Mouse (Mus musculus) limb, embryonic 12.5 days (tissue): ENCODE results near the gene Arhgap8. TPM values are rescaled to one million over a fixed set of nuclear protein-coding genes. Genes with fewer than 3 reads are reported as not detected.
"Not testable (repeated sequence)": the region's sequence is repeated elsewhere in the genome, so short reads cannot be mapped to it uniquely, and the experiment has no call there.

Experiments
- ATAC-seq: fragments of 200-750 bp; cut with Nextera tagmentation; 2 replicates; pipeline ENCODE4 v1.8.0; 2017; ENCODE audit warnings: low read depth, moderate TSS enrichment; ENCODE audit not compliant: insufficient number of reproducible peaks, insufficient read depth, low FRiP score, low TSS enrichment
- H3K27ac ChIP-seq: fragments of 300-500 bp; sonication (generic); 2 replicates; pipeline ENCODE4 v1.5.1; 2016; ENCODE audit warnings: mild to moderate bottlenecking, moderate library complexity
- H3K27me3 ChIP-seq: fragments of 300-500 bp; sonication (generic); 2 replicates; pipeline ENCODE4 v1.6.1; 2016; ENCODE audit warnings: mild to moderate bottlenecking, moderate library complexity
- H3K36me3 ChIP-seq: fragments of 300-500 bp; sonication (generic); 2 replicates; pipeline ENCODE4 v1.6.1; 2016; ENCODE audit warnings: mild to moderate bottlenecking, moderate library complexity
- H3K4me1 ChIP-seq: fragments of 300-500 bp; sonication (generic); replicated peaks from 2 replicates; pipeline ENCODE4 v1.6.1; 2016
- H3K4me2 ChIP-seq: fragments of 300-500 bp; sonication (generic); 2 replicates; pipeline ENCODE4 v1.6.1; 2016; ENCODE audit warnings: mild to moderate bottlenecking, moderate library complexity
- H3K4me3 ChIP-seq: fragments of 300-500 bp; sonication (generic); replicated peaks from 2 replicates; pipeline ENCODE4 v1.5.1; 2016; ENCODE audit warnings: mild to moderate bottlenecking
- H3K9ac ChIP-seq: fragments of 300-500 bp; sonication (generic); replicated peaks from 2 replicates; pipeline ENCODE4 v1.6.1; 2016; ENCODE audit warnings: mild to moderate bottlenecking, moderate library complexity
- H3K9me3 ChIP-seq: fragments of 300-500 bp; sonication (generic); 2 replicates; pipeline ENCODE4 v1.6.1; 2016; ENCODE audit warnings: mild to moderate bottlenecking, moderate library complexity
- WGBS: fragments of 180-500 bp; shearing (Covaris S2); methylation state at CpG from one replicate; pipeline ENCODE4 v1.1.7; 2016; 5-methylcytosine and 5-hydroxymethylcytosine counted together
- polyA plus RNA-seq: library from polyadenylated mRNA; unstranded; fragments of >200 nt; fragmentation: Nextera tagmentation; extraction: Ambion mirVana; gene quantifications from 2 replicates; pipeline ENCODE4 v1.2.1, GENCODE M21; 2016

Gene Arhgap8
- polyA plus RNA-seq, 1 experiment from 2014 or later, result 6.4 TPM

DNA sequence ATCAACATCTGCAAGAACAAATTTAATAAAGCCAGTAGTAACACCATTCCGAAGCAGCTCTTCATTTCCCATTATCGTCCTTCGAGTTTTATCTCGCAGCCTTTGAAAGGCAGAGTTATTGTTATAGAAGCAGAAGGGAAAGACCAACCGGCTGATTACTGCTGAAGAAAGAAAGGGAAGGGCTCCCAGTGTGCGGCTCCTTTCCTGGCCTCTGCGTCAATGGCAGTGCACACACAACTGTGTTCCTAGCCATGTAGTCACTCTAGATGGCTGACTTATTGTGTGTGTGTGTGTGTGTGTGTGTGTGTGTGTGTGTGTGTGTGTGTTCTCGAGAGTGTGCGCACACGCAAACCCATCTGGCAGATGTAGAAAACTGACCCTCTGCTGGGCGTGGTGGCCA lies 4.7 kb upstream of the Arhgap8 start:
- Histone ChIP-seq H3K9ac (peak overlapping the region; percentile 38; the same call in 1 of the 2 replicates), H3K4me2 (peak overlapping the region; percentile 51), H3K36me3 (no peaks in the 10 kb centered on the region), H3K9me3 (no peaks in the 10 kb centered on the region), H3K4me1 (peaks cover 24% of the 10 kb centered on the region), H3K27me3 (peaks cover 17% of the 10 kb centered on the region), H3K27ac (peak overlapping the region; percentile 46), H3K4me3 (peak overlapping the region; percentile 21; the same call in 1 of the 2 replicates)
- no peak for ATAC-seq
- WGBS, result 48% methylated on average over 11 of the region's 11 CpGs

DNA sequence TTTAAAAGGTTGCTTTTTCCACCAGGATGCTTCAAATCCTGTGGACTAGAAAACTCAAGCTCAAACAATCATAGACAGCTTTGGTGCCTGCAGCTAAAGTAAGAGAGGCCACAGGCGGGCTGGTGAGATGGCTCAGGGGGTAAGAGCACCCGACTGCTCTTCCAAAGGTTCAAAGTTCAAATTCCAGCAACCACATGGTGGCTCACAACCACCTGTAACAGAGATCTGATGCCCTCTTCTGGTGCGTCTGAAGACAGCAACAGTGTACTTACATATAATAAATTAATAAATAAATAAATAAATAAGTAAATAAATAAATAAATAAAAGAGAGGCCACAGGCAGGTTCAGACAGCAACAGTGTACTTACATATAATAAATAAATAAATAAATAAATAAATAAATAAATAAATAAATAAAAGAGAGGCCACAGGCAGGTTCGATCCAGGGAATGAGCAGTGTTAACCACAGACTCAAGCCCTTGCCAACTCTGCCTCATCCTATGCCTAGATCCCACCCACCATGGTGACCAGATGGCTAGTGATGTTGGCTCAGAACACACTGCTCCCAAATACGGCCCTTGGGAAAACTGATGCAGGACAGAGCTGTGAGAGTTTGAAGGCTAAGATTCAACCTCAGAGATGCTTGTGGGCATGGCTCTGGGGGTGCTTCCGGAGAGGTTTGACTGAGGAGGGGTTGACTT lies 2.1 kb upstream of the Arhgap8 start:
- H3K4me1 ChIP-seq, result peaks cover 34% of the 10 kb centered on the region
- not testable (repeated sequence) for H3K4me2 ChIP-seq, H3K27ac ChIP-seq, H3K9me3 ChIP-seq, ATAC-seq, H3K36me3 ChIP-seq, H3K9ac ChIP-seq, H3K4me3 ChIP-seq
- H3K27me3 ChIP-seq, result peaks cover 29% of the 10 kb centered on the region
- WGBS, result 62% methylated on average over 6 of the region's 6 CpGs

DNA sequence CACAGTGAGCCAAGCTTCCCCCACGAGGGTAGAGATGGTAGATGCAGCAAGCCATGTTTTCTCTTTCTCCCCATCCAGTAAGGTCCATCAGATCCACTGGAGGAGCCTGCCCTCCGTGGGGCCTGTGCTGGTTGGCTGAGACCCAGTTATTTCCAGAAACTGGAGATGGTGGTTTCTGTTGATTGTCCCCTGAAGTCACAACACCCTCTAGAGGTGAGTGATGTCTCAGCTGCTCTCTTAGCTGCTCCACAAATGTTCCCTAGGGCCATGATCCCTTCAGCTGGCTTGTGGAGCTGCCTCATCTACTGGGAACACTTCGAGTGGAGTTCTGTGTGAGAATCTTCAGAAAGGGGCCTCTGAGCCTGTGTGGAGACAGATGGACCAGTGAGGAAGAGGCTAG lies 1.1 kb upstream of the Arhgap8 start:
- Histone ChIP-seq H3K4me1 (peaks cover 34% of the 10 kb centered on the region), H3K4me2 (no peak overlapping the region), H3K4me3 (no peak overlapping the region), H3K9me3 (no peaks in the 10 kb centered on the region), H3K9ac (no peak overlapping the region), H3K27me3 (peaks cover 29% of the 10 kb centered on the region), H3K36me3 (no peaks in the 10 kb centered on the region), H3K27ac (no peak overlapping the region)
- WGBS, result 59% methylated on average over 3 of the region's 3 CpGs
- no peak for ATAC-seq

DNA sequence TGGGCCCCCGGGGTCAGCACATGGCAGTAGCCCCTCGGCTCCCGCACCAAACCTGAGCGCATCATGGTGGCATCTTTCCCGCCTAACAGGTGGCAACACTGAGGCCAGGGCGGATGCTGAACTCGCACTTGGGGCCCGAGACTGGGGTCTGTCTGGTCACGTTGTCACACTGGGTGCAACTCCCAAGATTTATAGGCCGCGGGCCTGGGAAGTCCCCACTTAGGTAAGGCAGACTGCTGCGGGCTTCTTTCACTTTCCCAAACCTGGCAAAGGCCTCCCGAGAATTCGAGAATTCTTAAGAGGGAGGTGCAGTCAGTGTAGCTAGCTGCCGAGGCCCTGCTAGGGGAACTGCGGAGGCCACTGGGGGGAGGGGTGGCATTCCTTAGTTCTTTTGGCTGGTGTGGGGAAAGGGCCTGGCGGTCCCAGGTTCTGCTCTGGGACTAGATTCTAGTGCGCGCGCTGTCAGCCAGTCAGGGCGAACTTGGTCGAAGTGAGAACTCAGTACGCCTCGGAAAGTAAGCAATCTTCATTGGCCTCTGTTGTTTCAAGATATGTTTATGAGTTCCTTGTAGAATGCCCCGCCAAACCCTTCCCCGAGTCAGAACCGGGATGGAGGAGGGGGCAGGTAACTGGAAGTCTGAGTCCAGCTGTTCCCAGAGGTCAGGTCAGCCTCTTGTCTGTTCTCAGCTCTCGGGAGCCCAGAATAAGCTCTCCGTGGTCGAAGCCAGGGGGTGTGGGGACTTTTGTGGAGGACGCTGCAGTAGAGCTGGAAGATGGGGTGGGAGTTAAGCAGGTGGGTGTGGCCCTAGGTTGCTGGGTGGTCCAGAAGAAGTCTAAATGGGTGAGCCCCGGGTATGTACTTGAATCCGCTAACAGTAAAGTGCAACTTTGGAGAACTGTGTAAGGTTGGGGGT lies 696 bp downstream of the Arhgap8 start:
- Histone ChIP-seq H3K27me3 (peaks cover 29% of the 10 kb centered on the region), H3K4me1 (peaks cover 24% of the 10 kb centered on the region), H3K36me3 (no peaks in the 10 kb centered on the region), H3K9ac (peak overlapping the region; percentile 50), H3K27ac (peak overlapping the region; percentile 69), H3K4me3 (peak overlapping the region; percentile 45), H3K9me3 (no peaks in the 10 kb centered on the region), H3K4me2 (peak overlapping the region; percentile 80)
- peak; percentile 54; the same call in 1 of the 2 replicates for ATAC-seq
- WGBS, result 3% methylated on average over 33 of the region's 33 CpGs

DNA sequence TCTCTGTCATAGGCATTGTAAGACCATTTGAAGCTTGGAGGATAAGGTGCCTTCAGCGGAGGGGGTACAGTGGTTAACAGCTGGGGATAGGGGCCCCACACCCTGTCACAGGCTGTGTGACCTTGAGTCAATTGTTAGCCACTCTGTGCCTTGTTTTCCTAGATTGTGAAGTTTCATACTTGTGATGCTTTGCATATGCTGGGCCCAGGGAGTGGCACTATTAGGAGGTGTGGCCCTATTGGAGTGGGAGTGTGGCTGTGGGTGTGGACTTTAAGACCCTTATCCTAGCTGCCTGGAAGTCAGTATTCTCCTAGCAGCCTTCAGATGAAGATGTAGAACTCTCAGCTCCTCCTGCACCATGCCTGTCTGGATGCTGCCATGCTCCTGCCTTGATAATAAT lies 3.8 kb downstream of the Arhgap8 start:
- Histone ChIP-seq H3K27me3 (peaks cover 26% of the 10 kb centered on the region), H3K4me1 (peaks cover 32% of the 10 kb centered on the region)
- WGBS, result 83% methylated on average over 1 of the region's 1 CpGs
- not testable (repeated sequence) for H3K9ac ChIP-seq, H3K4me2 ChIP-seq, H3K27ac ChIP-seq, H3K4me3 ChIP-seq, H3K36me3 ChIP-seq, H3K9me3 ChIP-seq, ATAC-seq

DNA sequence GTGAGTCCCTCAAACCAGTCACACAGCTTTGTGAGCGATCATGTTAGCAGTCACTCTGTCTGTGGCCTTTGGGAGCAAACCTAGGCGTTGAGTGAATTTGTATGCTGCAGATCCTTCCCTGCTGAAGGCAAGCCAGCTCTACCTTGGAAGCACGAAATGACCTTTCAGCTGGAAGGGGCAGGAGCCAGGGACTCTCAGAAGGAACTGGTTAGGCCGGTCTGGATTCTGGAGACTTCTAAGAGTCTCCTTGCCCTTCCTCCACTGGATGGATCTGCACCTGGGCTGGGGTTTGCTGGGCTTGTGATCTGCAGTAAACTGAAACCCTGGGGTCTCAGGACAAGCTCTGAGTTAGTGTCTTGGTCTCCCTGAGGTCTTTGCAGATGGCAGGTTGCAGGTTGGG lies 4.3 kb downstream of the Arhgap8 start:
- H3K4me2 ChIP-seq, result no peak overlapping the region
- no peak overlapping the region for H3K9ac ChIP-seq
- no peak for ATAC-seq
- no peaks in the 10 kb centered on the region for H3K9me3 ChIP-seq
- no peak overlapping the region for H3K4me3 ChIP-seq
- no peaks in the 10 kb centered on the region for H3K36me3 ChIP-seq
- WGBS, result 53% methylated on average over 4 of the region's 4 CpGs
- H3K4me1 ChIP-seq, result peaks cover 30% of the 10 kb centered on the region
- H3K27ac ChIP-seq, result no peak overlapping the region
- peaks cover 21% of the 10 kb centered on the region for H3K27me3 ChIP-seq

DNA sequence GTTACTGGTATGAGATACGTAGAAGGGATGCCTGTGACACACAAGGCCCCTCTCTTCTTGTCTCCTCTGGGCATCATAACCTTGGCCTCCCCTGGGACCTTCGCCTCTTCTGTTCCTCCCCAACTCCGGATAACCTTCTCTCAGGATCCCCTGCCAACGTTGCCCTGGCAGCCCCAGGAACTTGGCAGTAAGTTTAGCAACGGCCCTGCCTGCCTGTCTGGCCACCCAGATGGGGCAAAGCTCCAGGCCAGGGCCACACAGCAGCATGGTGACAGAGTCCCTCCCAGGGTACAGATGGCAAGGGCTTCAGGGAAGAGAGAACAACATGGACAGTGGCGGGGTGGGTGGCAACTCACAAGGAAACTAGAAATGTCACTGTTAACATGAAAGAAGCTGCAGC lies 9.8 kb downstream of the Arhgap8 start:
- no peak overlapping the region for H3K4me3 ChIP-seq
- H3K27ac ChIP-seq, result no peak overlapping the region
- no peak overlapping the region for H3K9ac ChIP-seq
- no peaks in the 10 kb centered on the region for H3K9me3 ChIP-seq
- H3K36me3 ChIP-seq, result no peaks in the 10 kb centered on the region
- H3K4me1 ChIP-seq, result peaks cover 22% of the 10 kb centered on the region
- no peak for ATAC-seq
- WGBS, result 73% methylated on average over 6 of the region's 6 CpGs
- H3K27me3 ChIP-seq, result no peaks in the 10 kb centered on the region
- no peak overlapping the region for H3K4me2 ChIP-seq

DNA sequence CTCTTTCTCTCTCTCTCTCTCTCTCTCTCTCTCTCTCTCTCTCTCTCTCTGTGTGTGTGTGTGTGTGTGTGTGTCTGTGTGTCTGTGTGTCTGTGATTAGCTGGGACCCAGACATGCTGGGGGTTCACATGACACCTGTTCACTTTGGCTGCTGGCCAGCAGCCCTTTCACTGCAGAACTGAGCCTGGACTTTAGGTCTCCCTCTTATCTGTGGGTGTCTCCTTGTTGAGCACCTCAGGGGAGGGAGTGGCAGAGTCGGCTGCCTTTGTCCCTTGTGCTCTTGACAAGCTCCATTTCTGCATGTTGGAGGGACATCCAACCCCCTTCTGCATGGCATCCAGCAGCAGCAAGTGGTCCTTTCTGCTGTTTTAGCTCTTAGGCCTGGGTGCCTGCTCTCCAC lies 11.0 kb downstream of the Arhgap8 start:
- no peak overlapping the region for H3K9ac ChIP-seq
- H3K4me2 ChIP-seq, result no peak overlapping the region
- H3K27me3 ChIP-seq, result no peaks in the 10 kb centered on the region
- H3K36me3 ChIP-seq, result no peaks in the 10 kb centered on the region
- H3K4me1 ChIP-seq, result peaks cover 22% of the 10 kb centered on the region
- H3K4me3 ChIP-seq, result no peak overlapping the region
- H3K9me3 ChIP-seq, result no peaks in the 10 kb centered on the region
- no peak for ATAC-seq
- no peak overlapping the region for H3K27ac ChIP-seq
- 71% methylated on average over 1 of the region's 1 CpGs for WGBS

DNA sequence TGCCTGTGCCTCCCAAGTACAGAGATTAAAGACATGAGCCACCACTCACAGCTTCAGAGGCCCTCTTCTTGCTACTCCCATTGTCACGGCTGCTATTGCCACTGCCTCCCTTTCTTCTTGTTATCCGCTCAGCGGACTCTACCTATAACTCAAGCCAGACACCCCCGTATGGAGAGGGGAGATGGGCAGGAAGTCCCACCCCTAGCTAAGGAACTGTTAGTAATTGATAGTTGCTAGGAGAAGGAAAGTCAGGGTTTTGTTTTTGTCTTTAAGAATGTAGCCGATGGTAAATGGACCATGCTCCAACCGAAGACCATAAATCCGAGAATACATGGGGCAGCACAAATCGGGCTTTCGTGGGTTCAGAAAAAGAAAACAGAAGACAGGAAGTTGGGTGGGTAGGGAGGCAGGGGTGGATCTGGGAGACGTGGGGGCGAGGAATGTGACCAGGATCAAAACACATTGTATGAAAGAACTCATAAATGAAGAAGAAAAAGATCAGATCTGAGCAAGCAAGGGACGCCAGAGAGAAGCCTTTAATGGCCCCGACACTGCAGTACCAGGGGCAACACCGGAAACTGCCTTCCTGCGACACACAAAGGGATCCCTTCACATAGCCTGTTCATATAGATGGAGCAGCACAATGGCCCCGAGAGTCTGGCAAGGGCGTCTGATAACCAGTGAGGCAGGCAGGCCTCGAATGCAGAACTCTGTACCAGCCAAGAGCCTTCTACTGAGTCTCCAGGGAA lies 12.0 kb downstream of the Arhgap8 start:
- no peaks in the 10 kb centered on the region for H3K36me3 ChIP-seq
- H3K4me2 ChIP-seq, result no peak overlapping the region
- H3K9ac ChIP-seq, result no peak overlapping the region
- no peaks in the 10 kb centered on the region for H3K27me3 ChIP-seq
- ATAC-seq, result no peak
- H3K27ac ChIP-seq, result peak overlapping the region; percentile 12; the same call in 1 of the 2 replicates
- H3K4me3 ChIP-seq, result no peak overlapping the region
- H3K9me3 ChIP-seq, result no peaks in the 10 kb centered on the region
- peaks cover 29% of the 10 kb centered on the region for H3K4me1 ChIP-seq
- 76% methylated on average over 18 of the region's 18 CpGs for WGBS

DNA sequence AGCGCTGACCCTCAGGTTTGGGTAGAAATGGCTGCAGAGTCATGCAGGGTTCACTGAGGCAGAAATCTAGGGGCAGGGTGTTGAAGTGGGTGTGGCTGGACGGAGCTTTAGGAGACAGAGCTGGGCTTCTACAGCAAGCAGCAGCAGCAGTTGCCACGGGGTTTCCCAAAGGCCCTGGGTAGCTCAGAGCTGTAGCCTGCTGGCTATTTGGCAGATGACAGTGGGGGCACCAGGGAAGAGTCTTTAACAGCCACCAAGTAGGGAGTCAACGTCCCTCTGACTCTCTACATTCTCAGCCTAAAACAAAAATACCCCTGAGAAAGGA lies 12.5 kb downstream of the Arhgap8 start:
- no peak for ATAC-seq
- WGBS, result 74% methylated on average over 4 of the region's 4 CpGs
- H3K9me3 ChIP-seq, result no peaks in the 10 kb centered on the region
- peaks cover 24% of the 10 kb centered on the region for H3K4me1 ChIP-seq
- H3K27me3 ChIP-seq, result no peaks in the 10 kb centered on the region
- no peak overlapping the region for H3K9ac ChIP-seq
- H3K4me3 ChIP-seq, result no peak overlapping the region
- no peak overlapping the region for H3K4me2 ChIP-seq
- no peaks in the 10 kb centered on the region for H3K36me3 ChIP-seq
- H3K27ac ChIP-seq, result no peak overlapping the region
